Mouse (Mus musculus): ENCODE results near the gene Akip1.

- TF ChIP-seq MAFK (IDR thresholded peaks at IDR 0.05; ENCODE audit: insufficient read depth, low read depth, low read length) (no peak), ZNF384 (IDR thresholded peaks at IDR 0.05; ENCODE audit: low read depth, low read length) (no peak)
These were observed 48.8 kb downstream of the Akip1 start, which contains the start of gene Tmem9b for GRCm38 (mm10) chr7:109752008-109752925.
